Mouse (Mus musculus) lung, postnatal 14 days (tissue): ENCODE results near the gene Cntnap2.

Source experiments
- DNase-seq: peaks from one replicate; pipeline ENCODE4 v3.0.0; 2021

The Cntnap2 gene

GRCm38 (mm10) chr6:45945144-45945985, 886.2 kb downstream of the Cntnap2 start:
- no peak for DNase-seq

- no peak for DNase-seq
Observed at GRCm38 (mm10) chr6:45954773-45955172, 895.6 kb downstream of the Cntnap2 start.

- no peak for DNase-seq
Observed at GRCm38 (mm10) chr6:45964494-45964893, 905.3 kb downstream of the Cntnap2 start.

- no peak for DNase-seq
Observed at GRCm38 (mm10) chr6:45974471-45975154, 915.5 kb downstream of the Cntnap2 start.

- DNase-seq: no peak
Observed at GRCm38 (mm10) chr6:45979171-45979570, 920.0 kb downstream of the Cntnap2 start.

GRCm38 (mm10) chr6:45988051-45988450, 928.9 kb downstream of the Cntnap2 start:
- DNase-seq: no peak

GRCm38 (mm10) chr6:45991086-45991485, 931.9 kb downstream of the Cntnap2 start:
- no peak for DNase-seq

- no peak for DNase-seq
Observed at GRCm38 (mm10) chr6:46022515-46023143, 963.5 kb downstream of the Cntnap2 start.

- DNase-seq: no peak
Observed at GRCm38 (mm10) chr6:46031821-46032594, 972.9 kb downstream of the Cntnap2 start.

GRCm38 (mm10) chr6:46033108-46033507, 974.0 kb downstream of the Cntnap2 start:
- no peak for DNase-seq

GRCm38 (mm10) chr6:46040671-46041070, 981.5 kb downstream of the Cntnap2 start:
- no peak for DNase-seq

GRCm38 (mm10) chr6:46080236-46080635, 1021.1 kb downstream of the Cntnap2 start:
- DNase-seq: no peak

GRCm38 (mm10) chr6:46081432-46081831, 1022.3 kb downstream of the Cntnap2 start:
- no peak for DNase-seq

- no peak for DNase-seq
Observed at GRCm38 (mm10) chr6:46143189-46143841, 1084.2 kb downstream of the Cntnap2 start.

- DNase-seq: no peak
Observed at GRCm38 (mm10) chr6:46166837-46167236, 1107.7 kb downstream of the Cntnap2 start.

GRCm38 (mm10) chr6:46197298-46197697, 1138.1 kb downstream of the Cntnap2 start:
- no peak for DNase-seq

GRCm38 (mm10) chr6:46201828-46202227, 1142.7 kb downstream of the Cntnap2 start:
- DNase-seq: peak; percentile 7

- DNase-seq: no peak
Observed at GRCm38 (mm10) chr6:46205531-46205930, 1146.4 kb downstream of the Cntnap2 start.

GRCm38 (mm10) chr6:46232889-46233288, 1173.7 kb downstream of the Cntnap2 start:
- no peak for DNase-seq

GRCm38 (mm10) chr6:46240349-46240748, 1181.2 kb downstream of the Cntnap2 start:
- DNase-seq: no peak

- no peak for DNase-seq
Observed at GRCm38 (mm10) chr6:46263171-46263570, 1204.0 kb downstream of the Cntnap2 start.

- DNase-seq: no peak
Observed at GRCm38 (mm10) chr6:46346946-46347345, 1287.8 kb downstream of the Cntnap2 start.
